Mouse (Mus musculus) regulatory T cell (primary cell): ENCODE data around the gene 2310034G01Rik.

Experiments
- in situ Hi-C: fragments of 300-600 bp; cut with MboI, MseI; formaldehyde crosslinking; loops from one replicate; pipeline ENCODE4 v1.15.1; 2025; ENCODE audit warnings: high pct_unique_total_duplicates

Gene 2310034G01Rik

GRCm38 (mm10) chr19:46350168-46350932 lies at the start of gene 2310034G01Rik:
2310034G01Rik (minus strand) TSS chr19:46350302.
- in situ Hi-C loops = no loop called here

- in situ Hi-C loops = loop anchor here (5.0 kb wide), 1 partner anchor 37 kb away; no protein-coding TSS in a partner anchor
Observed at GRCm38 (mm10) chr19:46399886-46400285, 49.8 kb upstream of the 2310034G01Rik start.

GRCm38 (mm10) chr19:46399372-46399771 lies 49.3 kb upstream of the 2310034G01Rik start:
- in situ Hi-C loops = no loop called here

- in situ Hi-C loops = no loop called here
Observed at GRCm38 (mm10) chr19:46398401-46398800, 48.3 kb upstream of the 2310034G01Rik start.

- in situ Hi-C loops = no loop called here
Observed at GRCm38 (mm10) chr19:46397436-46398001, 47.4 kb upstream of the 2310034G01Rik start.

DNA sequence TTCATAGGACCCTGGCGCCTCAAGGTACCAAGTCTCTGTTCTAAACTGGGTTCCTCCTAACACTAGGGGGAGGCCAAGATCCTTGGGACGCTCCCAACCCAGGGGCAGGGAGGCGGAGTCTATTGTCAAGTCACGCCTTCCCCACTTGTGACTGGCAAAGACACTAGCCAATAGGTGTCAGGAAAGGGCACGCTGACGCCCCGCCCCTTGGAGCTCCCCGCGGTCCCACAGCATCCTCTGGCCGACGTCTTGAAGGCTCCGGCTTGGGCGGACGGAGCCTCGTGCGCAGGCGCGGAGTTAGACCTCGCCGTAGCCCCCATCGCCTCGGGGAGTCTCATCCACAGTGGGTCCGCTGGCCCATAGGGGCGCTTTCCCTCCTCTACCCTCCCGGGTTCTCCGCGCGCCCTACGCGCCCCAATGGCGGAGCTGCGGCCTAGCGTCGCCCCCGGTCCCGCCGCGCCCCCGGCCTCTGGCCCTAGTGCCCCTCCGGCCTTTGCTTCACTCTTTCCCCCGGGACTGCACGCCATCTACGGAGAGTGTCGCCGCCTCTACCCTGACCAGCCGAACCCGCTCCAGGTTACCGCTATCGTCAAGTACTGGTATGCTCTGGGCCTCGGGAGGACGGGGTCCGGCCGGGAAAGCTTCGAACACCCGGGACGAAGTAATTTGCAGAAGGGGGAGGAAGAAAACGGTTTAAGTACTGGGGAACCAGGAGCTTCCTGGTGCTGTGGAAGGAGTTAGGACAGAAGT lies 46.8 kb upstream of the 2310034G01Rik start, which contains the start of gene Sufu:
Gene Sufu (plus strand): TSS at position 211 of the 750 bp plus-strand sequence.
- in situ Hi-C loops = no loop called here

GRCm38 (mm10) chr19:46396109-46396508 lies 46.0 kb upstream of the 2310034G01Rik start:
- in situ Hi-C loops = no loop called here

DNA sequence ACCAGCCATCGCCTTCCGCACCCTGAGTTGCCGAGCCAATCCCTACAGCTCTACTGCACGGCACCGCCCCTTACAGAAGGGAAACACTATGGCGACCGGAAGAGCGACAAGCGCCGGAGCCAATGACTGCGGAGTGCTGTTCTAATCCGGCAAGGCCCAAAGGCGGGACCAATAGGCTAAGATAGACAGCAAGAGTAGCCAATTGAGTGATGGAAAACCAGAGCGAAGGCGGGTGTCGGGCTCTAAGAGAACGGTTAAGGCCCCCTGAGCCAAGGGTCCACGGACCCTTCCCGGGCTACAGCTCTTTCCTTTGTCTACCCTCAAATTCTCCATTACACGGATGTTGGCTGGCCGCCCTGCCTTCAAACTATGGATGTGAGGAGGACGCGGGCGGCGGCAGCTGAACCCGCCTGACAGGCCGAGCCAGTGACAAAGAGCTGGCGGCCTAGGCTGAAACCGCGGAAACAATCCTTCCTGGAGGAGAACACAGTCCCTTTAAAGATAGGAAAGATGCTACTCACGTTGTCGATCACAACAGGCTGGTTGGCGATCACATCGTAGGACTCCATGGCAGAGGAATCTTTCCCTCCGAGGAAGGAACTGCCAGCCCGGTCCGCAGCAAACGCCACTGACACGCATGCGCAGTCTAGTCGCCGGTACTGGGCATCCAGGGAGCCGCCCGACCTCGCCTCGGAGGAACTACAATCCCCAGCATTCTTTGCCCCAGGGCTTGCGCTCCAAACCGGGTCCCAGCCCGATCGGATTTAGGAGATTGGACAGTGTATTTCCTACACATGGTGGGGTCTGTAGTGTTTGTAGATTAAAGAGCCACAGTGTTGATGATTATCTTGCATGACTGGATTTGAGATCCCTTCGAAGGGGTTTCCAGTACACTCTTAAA lies 45.3 kb upstream of the 2310034G01Rik start, which contains the start of gene Actr1a:
Gene Actr1a (minus strand): TSS at position 640 of the 901 bp plus-strand sequence.
- in situ Hi-C loops = no loop called here

DNA sequence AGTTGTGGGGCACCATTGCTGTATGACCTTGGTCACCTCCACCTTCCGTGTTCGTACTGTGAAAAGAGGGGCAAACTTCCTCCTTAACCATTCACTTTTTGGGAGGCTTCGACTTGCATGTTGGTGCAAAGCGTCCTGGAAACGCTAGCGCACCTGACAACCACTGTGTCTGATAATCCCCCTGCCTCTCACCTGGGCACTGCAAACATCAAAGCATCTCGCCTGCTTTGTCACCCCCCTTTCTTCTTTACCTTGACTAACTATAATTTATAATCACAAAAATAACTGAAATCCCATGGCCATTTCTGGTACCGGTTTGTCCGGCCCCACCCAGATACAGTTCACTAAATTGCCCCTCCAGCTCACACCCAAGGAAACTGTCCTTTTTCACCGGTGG lies 44.6 kb upstream of the 2310034G01Rik start:
- in situ Hi-C loops = no loop called here

- in situ Hi-C loops = no loop called here
Observed at GRCm38 (mm10) chr19:46392018-46392417, 41.9 kb upstream of the 2310034G01Rik start.

DNA sequence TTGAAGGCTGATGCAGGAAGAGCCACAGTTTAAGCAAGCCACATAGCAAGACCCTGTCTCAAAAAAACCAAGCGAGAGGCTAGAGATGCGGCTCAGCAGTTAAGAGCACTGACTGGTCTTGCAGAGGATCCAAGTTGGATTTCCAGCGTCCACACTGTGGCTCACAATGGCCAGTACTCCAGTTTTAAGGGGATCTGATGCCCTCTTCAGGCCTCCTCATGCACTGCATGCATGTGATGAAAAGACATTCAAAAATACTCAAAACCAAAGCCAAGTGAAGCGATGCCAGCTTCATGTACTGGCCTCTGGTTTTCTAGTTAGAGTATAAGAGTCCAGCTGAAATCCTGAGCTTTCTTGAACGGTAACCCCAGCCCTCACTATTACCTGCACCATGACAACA lies 39.8 kb upstream of the 2310034G01Rik start:
- in situ Hi-C loops = no loop called here

DNA sequence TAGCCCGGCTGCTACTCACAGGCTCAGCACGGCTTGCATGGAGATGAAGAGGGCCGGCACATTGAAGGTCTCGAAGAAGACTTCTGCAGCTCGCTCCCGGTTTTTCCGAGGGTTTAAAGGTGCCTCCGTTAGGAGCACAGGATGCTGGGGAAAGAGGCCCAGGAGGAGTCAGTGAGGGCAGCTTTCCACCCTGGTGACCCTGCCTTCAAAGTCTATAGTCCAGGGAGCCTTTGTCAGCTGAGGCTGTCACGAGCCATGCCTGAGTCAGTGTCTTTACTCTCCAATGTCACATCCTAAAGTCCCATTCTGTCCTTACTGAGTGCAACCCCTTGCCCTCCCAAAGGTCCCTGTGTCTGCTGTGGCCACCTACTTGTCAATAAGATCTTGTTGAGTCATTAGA lies 32.2 kb upstream of the 2310034G01Rik start:
- in situ Hi-C loops = no loop called here

- in situ Hi-C loops = no loop called here
Observed at GRCm38 (mm10) chr19:46375891-46376290, 25.8 kb upstream of the 2310034G01Rik start.

DNA sequence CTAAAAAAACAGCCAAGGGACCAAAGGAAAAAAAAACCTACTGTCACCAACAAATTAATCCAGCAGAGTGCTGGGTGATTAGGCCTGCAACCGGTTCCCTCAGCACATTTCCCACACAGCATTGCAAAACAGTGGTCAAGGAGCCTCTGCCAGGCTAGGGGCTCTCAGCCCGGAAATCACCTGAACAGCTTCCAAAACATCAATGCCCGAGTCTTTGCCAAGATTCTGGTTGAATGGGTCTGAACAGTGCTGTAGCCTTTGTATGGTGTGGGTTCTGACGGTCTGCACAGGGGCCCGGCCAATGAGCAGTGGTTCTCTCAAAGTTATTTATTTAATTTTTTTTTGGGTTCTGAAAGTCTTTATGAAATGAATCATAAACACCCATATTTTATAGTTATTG lies 25.4 kb upstream of the 2310034G01Rik start:
- in situ Hi-C loops = no loop called here

DNA sequence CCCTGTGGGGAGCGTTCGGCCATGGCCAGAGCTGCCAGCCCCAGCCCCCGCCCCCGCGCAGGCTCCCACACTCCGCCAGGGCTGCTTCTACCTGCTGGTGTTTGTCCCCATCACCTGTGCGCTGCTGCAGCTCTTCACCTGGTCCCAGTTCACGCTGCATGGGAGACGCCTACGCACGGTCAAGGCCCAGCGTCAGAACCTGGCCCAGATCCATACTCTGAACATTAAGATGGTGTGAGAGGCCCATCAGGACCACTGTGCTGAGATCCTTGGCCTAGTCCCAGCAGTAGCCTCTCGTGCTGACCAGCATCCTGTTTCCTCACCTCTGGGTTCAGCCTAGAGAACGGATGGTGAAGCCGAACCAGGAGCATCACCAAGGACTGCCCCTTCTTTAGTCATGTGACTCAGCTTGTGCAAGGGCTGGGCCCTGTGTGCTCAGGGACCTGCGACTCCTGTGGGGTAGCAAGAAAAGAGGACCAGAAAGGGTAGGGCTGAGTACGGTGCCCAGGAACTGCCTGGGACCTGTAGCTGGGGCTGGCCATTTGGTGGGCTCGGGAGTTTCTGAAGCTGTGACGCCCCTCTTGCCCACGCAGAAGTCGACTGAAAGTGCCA lies 24.5 kb upstream of the 2310034G01Rik start:
- in situ Hi-C loops = no loop called here

DNA sequence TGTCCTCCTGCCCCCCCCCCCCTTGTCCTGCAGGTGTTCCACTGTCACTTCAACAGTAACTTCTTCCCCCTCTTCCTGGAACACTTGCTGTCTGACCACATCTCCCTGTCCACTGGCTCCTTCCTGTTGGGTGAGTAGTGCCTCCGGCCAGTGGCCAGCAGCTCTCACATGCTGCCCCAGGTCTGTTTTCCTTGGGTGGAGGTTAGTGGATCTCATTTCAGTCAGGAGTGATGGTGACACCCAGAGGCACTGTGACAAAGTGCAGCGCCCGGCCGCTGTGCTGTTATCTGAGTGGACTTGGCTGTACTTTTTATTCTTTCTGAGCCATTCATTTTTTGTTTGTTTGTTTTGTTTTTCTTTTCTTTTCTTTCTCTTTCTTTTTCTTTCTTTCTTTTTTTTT lies 19.1 kb upstream of the 2310034G01Rik start:
- in situ Hi-C loops = no loop called here

DNA sequence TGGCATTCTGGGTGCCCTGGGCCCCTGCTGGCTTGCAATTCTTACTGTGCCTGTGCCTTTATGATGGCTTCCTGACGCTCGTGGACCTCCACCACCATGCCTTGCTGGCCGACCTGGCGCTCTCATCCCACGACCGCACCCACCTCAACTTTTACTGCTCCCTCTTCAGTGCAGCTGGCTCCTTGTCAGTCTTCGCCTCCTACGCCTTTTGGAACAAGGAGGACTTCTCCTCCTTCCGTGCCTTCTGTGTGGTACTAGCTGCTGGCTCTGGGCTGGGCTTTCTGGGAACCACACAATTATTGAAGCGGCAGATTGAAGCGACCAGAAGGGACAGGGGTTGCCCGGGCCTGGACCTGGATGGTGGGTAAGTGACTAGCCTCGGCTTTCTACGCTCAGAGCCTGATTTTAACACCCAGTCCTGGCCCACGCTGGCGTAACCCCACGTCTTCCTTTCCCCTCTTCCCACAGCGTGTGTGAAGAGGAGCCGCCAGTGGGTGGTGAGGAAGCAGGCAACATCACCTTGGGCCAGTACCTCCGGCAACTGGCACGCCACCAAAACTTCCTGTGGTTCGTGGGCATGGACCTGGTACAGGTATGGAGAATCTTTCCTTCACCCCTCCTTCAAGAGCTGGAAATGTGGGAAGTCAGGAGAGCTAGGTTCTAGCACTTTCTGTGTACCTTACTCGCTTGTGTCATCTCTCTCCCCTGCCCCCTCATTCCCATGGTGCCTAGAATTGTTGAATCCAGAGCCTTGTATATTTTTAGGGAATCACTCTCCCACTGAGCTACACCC lies 17.9 kb upstream of the 2310034G01Rik start:
- in situ Hi-C loops = no loop called here

- in situ Hi-C loops = no loop called here
Observed at GRCm38 (mm10) chr19:46363294-46364009, 13.3 kb upstream of the 2310034G01Rik start.

DNA sequence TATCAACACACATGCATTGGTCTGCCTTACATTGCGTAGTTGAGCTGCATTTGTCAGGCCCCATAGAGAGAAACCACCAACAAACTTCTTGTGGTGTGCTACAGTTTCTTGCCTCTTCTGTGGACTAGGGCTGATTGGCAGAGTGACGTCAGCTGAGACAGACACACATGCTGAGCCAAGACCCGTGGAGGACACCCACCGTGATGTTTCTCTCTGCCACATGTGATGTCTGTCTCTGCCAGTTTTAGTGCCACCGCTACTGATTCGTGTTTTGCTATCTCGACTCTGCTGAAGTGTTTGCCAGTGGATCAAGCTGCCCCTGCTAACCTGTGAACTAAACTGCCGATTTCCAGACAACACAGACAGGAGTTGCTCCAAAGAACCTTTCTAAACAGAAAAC lies 12.0 kb upstream of the 2310034G01Rik start:
- in situ Hi-C loops = no loop called here
